Mouse (Mus musculus) cerebellum, adult 2 months (tissue): Measurements from ENCODE around the gene Ugt1a7c. TPM values are rescaled to one million over a fixed set of nuclear protein-coding genes. Genes with fewer than 3 reads are reported as not detected.

Experiments
- DNase-seq, 2 experiments: peaks; one replicate each; pipeline ENCODE4 v3.0.0; 2021
- H3K27ac ChIP-seq: fragments of 200-500 bp; 2 replicates; pipeline ENCODE4 v1.5.1; 2012; ENCODE audit warnings: low read length, control low read depth, inconsistent platforms; ENCODE audit not compliant: insufficient read depth
- H3K27me3 ChIP-seq: fragments of 200-500 bp; 2 replicates; pipeline ENCODE4 v1.6.1; 2012; ENCODE audit warnings: inconsistent platforms, mild to moderate bottlenecking, low read length, moderate library complexity; ENCODE audit not compliant: control insufficient read depth, insufficient read depth
- H3K4me1 ChIP-seq: fragments of 200-500 bp; 2 replicates; pipeline ENCODE4 v1.6.1; 2011; ENCODE audit warnings: low read length; ENCODE audit not compliant: control insufficient read depth, insufficient read depth
- H3K4me3 ChIP-seq: fragments of 200-500 bp; replicated peaks from 2 replicates; pipeline ENCODE3; 2011; ENCODE audit warnings: mild to moderate bottlenecking, low read depth, low read length, control low read depth; ENCODE audit not compliant: insufficient read depth
- CTCF ChIP-seq: fragments of 200-500 bp; IDR thresholded peaks from 2 replicates; pipeline ENCODE4 v1.5.1; 2011; ENCODE audit warnings: low read depth, mild to moderate bottlenecking, control low read depth, low read length, moderate library complexity, borderline replicate concordance; ENCODE audit not compliant: insufficient read depth
- POLR2A ChIP-seq: fragments of 200-500 bp; IDR thresholded peaks from 2 replicates; pipeline ENCODE4 v1.6.1; 2011; ENCODE audit warnings: low read length, control low read depth, borderline replicate concordance; ENCODE audit not compliant: insufficient read depth
- WGBS: fragments of 180-500 bp; shearing (Covaris S2); methylation state at CpG from one replicate; pipeline ENCODE4 v1.1.7; 2018; 5-methylcytosine and 5-hydroxymethylcytosine counted together
- polyA plus RNA-seq: library from polyadenylated mRNA; depleted of rRNA; stranded (reverse); fragments of >200 nt; gene quantifications from 2 replicates; pipeline ENCODE4 v1.2.3, GENCODE M21; 2012

The Ugt1a7c gene
- polyA plus RNA-seq, 1 experiment = 0.46 TPM

DNA sequence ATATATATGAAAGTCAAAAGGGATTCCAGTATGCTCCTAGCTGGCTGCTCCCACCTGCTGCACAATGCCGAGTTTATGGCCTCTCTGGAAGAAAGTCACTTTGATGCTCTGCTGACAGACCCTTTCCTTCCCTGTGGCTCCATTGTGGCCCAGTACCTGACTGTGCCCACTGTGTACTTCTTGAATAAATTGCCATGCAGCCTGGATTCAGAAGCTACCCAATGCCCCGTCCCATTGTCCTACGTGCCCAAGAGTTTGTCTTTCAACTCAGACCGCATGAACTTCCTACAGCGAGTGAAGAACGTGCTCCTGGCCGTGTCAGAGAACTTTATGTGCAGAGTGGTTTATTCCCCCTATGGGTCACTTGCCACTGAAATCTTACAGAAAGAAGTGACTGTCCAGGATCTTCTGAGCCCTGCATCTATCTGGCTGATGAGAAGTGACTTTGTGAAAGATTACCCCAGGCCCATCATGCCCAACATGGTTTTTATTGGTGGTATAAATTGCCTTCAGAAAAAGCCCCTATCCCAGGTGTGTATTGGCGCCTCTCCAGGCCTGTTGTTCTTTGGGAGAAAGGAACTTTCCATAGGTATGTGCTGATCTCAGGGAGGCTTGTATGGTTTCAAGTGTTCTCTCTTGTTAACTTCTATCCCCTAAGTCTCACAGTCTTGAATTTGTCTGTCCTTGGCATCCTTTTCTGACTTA, 117.6 kb downstream of the Ugt1a7c start:
- no peak for TF ChIP-seq CTCF
- no peak for TF ChIP-seq POLR2A
- Histone ChIP-seq H3K4me1 (no peaks in the 10 kb centered on the region), H3K27ac (no peak overlapping the region), H3K27me3 (no peaks in the 10 kb centered on the region; the same call in 1 of the 2 replicates), H3K4me3 (no peak overlapping the region)
- 58% methylated on average over 8 of the region's 8 CpGs for WGBS
- DNase-seq = no peak

DNA sequence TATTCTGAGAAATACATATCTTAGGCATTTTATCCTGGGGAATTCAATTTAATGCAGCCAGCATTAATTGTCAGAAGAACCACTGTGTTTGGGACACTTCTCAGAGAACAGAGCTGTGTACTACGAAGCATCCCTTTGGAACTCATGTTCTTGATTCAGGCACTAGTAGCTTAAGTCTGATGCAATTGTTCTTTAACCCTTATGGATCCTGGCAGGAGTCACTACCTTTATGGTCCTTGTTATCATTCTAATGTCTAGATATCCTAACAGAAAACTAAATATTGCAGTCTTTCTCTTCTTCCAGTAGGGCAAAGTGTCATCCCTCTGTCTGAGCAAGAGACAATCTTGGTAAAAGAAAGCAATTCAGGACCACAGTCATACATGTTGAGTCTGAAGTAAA, 118.2 kb downstream of the Ugt1a7c start:
- Histone ChIP-seq H3K27ac (no peak overlapping the region), H3K4me1 (no peaks in the 10 kb centered on the region), H3K27me3 (no peaks in the 10 kb centered on the region; the same call in 1 of the 2 replicates), H3K4me3 (no peak overlapping the region)
- TF ChIP-seq POLR2A = no peak
- no peak for TF ChIP-seq CTCF
- DNase-seq = no peak
- 73% methylated on average over 1 of the region's 1 CpGs for WGBS

DNA sequence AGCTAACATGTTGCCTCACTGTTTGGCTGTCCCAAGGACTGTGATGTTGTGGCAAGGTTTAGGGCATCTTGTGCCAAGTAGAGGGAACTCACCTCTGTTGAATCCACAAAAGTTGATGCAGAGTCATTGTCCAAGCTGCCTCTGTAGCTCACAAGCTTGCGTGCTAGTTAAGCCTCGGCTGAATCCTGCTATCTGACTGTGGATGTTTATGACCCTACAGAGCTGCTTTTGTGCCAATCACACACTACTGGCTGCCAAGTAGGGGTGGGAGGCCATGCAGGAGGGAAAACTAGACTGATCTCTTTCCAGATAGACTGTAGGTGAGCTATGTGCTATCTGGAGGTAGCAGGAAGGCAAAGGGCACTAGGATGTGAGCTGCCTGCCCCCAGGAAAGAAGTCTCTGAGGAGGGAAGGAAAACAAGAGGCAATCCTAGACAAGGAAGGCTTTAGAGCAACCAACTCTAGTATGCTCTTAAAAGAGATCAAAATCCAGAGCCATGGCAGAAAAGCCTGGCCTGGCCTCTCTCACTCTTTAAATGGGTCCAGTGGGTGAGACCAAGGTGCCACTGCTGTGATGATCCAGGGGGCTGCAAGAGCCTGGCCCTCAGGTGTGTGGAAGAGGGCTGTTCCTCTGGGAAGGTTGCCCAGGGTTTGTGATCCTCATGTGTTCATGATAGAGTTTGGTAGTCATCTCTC, 119.1 kb downstream of the Ugt1a7c start:
- H3K27ac ChIP-seq = no peak overlapping the region
- no peak overlapping the region for H3K4me3 ChIP-seq
- WGBS = 65% methylated on average over 2 of the region's 2 CpGs
- TF ChIP-seq CTCF = no peak; the same call in 1 of the 2 replicates
- TF ChIP-seq POLR2A = no peak
- DNase-seq = no peak
- H3K27me3 ChIP-seq = no peaks in the 10 kb centered on the region; the same call in 1 of the 2 replicates
- no peaks in the 10 kb centered on the region for H3K4me1 ChIP-seq

DNA sequence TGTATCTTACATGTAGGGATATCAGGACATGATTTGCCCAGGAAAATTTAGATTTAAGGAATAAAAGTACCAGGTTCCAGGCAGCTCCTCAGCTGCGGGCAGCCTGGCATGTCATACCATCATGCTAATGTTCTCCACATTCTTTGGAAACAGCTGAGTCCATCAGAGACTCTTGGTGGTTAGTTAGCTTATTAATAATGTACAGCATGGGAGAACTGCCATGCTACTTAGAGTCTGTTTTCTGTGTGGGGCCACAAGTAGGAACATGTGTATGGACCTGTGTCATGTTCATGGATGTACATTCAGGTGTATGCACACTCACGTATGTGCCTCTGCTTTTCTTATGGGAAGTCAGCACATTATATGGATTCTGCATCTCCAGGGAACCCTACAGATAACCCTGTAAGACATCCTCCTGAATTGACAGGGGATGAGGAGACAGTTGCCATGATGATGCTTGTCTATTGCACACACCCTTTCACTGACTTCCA, 119.6 kb downstream of the Ugt1a7c start:
- 77% methylated on average over 2 of the region's 2 CpGs for WGBS
- TF ChIP-seq POLR2A (no peak), CTCF (no peak)
- Histone ChIP-seq H3K4me1 (no peaks in the 10 kb centered on the region), H3K27me3 (no peaks in the 10 kb centered on the region; the same call in 1 of the 2 replicates), H3K4me3 (no peak overlapping the region), H3K27ac (no peak overlapping the region)
- no peak for DNase-seq

DNA sequence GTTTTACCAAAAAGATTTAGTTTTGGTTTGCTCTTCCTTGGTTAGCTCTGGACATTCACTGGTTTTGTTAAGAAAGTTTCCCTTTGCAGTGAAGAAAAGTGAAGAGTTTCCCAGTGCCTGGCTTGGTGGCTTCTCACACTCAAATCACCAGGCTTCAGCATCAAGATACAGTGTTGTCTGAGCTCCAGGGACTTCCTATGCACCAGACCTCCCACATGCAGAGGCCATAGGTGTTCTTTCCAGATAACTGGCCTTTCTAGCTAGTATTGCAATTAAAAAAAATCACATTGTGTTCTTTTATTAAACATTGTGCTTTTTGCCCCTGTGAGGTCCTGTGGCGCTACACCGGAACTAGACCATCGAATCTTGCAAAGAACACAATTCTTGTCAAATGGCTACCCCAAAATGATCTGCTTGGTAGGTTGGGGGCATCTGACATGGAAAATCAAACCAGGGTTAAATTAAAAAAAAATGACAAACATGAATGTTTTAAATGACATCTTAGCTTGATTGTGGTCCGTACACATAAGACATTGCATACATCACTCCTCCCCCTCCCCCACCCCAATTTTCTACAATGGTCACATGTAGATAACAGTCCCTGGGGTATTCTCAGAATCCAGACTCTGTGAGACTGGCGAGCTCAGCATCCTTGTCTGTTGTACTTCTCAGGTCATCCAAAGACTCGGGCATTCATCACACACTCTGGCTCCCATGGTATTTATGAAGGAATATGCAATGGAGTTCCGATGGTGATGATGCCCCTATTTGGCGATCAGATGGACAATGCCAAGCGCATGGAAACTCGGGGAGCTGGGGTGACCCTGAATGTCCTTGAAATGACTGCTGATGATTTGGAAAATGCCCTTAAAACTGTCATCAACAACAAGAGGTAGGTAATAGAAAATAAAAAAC, 120.9 kb downstream of the Ugt1a7c start:
- WGBS = 68% methylated on average over 10 of the region's 10 CpGs
- Histone ChIP-seq H3K4me1 (no peaks in the 10 kb centered on the region), H3K27ac (no peak overlapping the region), H3K27me3 (no peaks in the 10 kb centered on the region; the same call in 1 of the 2 replicates), H3K4me3 (no peak overlapping the region)
- DNase-seq = no peak
- TF ChIP-seq CTCF (no peak), POLR2A (no peak)

DNA sequence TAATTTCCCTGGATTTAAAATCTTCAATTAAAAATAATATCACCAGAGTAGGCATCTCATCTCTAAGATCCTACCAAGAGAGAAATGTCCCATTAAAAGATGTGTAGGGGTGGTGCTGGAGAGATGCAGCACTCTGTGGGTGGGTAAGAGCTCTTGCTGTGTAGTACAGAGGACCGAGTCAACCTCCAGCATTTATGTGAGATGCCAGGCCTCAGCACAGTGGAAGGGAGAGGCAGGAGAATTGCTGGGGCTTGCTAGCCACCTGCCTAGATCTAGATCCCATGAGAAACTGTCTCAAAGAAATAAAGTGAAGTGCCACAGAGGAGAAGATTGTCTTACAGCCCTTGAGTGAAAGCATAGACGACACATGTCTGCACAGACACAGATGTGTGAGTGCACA, 121.7 kb downstream of the Ugt1a7c start:
- no peaks in the 10 kb centered on the region; the same call in 1 of the 2 replicates for H3K27me3 ChIP-seq
- no peak overlapping the region for H3K27ac ChIP-seq
- DNase-seq = no peak
- 49% methylated on average over 2 of the region's 2 CpGs for WGBS
- H3K4me3 ChIP-seq = no peak overlapping the region
- TF ChIP-seq CTCF = no peak
- TF ChIP-seq POLR2A = no peak
- no peaks in the 10 kb centered on the region for H3K4me1 ChIP-seq

DNA sequence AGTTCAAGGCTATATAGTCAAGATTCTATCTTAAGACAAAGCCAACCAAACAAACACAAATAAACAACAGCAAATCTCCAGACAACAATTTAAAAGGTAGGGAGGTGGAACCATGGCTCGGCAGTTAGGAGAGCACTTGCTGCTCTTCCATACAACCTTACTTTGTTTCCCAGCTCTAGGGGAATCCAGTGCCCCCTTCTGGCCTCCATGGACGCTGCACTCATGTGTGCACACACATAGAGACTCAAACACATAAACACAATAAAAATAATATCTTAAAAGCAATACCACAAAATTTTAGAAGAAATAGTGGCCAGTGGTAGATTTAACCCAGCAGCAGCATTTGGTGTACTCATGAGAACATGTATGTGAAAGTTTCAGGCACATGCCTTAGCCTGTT, 122.3 kb downstream of the Ugt1a7c start:
- TF ChIP-seq POLR2A (no peak), CTCF (no peak)
- no peak for DNase-seq
- Histone ChIP-seq H3K27me3 (no peaks in the 10 kb centered on the region; the same call in 1 of the 2 replicates), H3K4me3 (no peak overlapping the region), H3K27ac (no peak overlapping the region), H3K4me1 (no peaks in the 10 kb centered on the region)
- WGBS = 54% methylated on average over 2 of the region's 2 CpGs
